Mouse (Mus musculus) c-Kit-positive CD71-positive TER-119-positive erythroid progenitor cells, embryonic 14.5 days (primary cell): ENCODE measurements around the gene St6galnac6.

Source experiments
- DNase-seq: peaks from one replicate; pipeline ENCODE4 v3.0.0-alpha.2; 2013; ENCODE audit warnings: low spot score

Gene St6galnac6

GRCm38 (mm10) chr2:32640550-32641051 is 41.1 kb downstream of the St6galnac6 start:
- no peak for DNase-seq

- DNase-seq, result no peak
Measured at GRCm38 (mm10) chr2:32641810-32642209, 42.3 kb downstream of the St6galnac6 start.

DNA sequence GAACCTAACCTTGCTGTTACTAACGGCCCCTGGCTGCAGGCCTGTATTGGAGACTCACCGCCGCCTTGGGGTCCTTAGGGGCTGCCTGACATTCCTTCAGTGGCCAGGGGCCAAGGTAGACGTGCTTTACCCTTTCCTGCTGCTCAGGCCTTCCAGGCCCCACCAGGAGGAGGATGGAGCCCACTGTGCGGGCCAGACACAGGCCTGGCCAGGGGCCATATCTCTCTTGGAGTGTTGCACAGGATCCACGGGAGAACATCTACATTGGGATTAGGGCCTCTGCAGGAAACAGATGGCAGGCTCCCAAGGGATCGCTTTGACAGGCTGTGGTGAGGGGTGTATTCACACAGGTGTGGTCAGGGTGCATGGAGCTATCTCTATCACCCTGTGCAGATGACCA is 43.3 kb downstream of the St6galnac6 start:
- DNase-seq, result no peak

DNA sequence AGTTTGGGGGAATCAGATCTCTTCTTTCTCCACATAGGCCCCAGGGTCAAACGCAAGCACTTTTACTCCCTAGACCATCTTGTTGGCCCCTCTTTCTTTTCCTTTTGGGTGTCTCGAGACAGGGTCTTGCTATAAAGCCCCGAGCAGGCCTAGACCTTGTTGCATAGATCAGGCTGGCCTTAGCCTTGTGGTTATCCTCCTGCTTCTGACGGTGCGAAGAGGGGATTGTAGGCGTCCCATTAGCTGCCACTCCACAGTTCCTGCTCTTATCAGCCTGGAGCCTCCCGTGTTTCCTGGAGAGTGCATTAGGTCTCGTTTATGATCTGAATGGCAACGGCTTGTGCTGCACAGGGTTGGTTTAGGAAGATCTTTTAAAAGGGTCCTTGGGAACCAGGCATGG is 44.6 kb downstream of the St6galnac6 start:
- DNase-seq, result no peak

GRCm38 (mm10) chr2:32644799-32645475 is 45.4 kb downstream of the St6galnac6 start:
- DNase-seq, result no peak

- no peak for DNase-seq
Measured at GRCm38 (mm10) chr2:32645647-32646046, 46.1 kb downstream of the St6galnac6 start.

DNA sequence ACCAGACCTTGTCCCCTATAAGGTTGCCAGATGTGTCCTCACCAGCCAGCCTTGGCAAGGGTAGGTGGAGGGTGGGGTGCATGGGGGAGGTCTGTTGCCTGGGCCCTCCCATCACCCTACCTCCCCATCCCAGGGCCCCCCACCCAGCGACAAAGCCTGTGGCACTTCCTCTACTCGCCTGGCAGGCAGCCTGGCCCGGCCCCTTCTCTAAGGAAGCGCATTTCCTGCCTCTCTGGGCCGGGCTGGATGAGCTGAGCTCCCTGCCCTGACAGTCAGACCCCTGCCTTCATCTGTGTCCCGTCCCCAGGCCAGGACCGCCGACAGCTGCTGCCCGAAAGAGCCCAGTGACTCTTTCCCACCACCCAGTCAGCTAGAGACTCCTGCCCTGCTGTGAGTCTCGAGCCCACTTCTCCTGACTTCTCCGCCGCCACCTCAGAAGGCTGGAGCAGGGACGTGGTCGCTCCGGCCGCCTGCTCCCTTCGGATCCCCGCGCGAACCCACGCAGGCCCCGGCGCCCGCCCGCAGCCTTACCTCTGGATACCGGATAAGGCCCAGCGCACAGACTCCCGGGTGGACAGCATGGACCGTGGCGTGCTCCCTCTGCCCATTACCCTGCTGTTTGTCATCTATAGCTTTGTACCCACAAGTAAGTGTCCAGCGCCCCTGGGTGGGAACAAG is 47.0 kb downstream of the St6galnac6 start, which contains the start of gene Eng:
Gene Eng, plus strand, starts transcription at position 217 of the 678 bp plus-strand sequence.
- no peak for DNase-seq

DNA sequence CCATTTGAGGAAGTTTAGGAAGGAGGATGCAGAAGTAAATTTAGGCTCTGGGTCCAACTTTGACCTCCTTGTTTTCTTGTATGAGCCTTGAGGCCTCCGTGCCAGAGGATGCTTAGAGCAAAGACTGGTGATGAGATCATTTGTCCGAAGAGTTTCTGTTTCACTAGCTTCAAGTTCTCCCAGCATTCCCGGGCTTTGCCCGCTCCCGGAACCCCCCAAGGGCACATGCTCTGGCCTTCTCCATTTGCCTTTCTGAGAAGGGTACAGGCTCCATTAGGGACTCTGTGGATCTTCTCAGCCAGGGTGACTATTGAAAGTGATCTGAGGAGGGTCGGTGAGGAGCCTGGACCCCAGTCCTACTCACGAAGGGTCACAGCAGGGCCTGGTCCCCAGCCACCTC is 47.9 kb downstream of the St6galnac6 start:
- no peak for DNase-seq

DNA sequence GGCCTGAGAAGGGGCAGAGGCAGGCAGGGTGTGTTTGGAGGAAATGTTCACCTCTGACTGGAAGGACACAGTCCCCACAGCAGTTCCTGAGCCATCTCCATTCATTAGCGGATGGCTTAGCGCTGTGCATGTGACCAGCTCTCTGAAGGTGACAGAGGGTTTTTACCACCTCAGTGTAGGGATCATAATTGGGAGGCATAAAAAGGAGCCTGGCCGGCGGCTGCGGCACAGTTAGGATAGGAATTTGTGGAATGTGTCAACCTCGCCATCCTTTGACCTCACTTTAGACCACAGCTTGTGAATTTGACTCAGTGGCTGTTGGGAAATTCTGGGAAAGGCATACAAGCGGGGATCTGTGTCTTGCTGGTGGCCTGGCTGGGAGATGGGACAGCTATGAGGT is 54.3 kb downstream of the St6galnac6 start:
- DNase-seq, result no peak

DNA sequence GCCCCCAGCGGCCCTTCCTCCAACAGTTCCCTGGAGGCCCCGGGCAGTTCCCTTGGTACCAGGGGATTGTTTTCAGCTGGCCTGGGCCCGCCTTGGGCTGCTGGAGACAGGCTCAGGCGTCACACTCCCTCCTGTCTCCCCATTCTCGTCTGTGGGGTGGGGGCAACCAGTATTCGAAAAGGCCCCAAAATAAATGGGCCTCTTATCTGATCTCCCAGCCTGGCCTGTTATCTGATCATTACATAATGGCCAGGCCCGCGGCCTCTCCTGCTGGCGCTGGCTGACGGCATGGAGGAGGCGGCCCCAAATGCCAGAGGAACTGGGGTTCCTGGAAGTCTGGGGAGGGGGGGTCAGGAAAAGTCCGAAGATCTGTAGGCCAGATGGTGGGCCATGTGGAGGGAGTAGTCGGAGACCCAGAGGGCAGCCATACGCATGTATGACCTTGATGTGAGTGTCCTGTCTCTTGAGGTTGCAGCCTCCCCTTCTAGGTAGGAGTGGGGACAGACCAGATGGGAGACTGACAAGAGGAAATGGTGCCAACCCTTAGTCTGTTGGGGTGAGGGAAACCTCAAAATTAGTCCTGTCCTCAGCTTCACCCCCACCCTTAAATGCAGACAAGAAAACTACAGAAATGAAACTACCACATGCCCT is 55.4 kb downstream of the St6galnac6 start:
- no peak for DNase-seq

DNA sequence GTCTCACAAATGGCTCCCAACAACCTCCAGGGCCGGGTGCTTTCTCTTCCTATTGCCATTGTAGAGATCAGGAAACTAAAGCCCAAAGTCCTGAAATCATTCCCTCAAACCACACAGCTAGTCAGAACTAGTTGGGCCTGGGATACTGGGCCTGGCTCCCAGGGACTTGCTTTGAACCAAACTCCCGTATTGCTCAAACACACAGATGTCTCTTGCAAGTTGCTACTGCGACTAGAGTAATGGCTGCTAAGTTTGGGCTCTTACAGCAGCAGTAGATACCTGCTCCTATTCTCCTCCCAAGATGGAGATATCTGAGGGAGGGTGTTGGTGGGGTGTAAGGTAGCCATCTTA is 55.9 kb downstream of the St6galnac6 start:
- no peak for DNase-seq

DNA sequence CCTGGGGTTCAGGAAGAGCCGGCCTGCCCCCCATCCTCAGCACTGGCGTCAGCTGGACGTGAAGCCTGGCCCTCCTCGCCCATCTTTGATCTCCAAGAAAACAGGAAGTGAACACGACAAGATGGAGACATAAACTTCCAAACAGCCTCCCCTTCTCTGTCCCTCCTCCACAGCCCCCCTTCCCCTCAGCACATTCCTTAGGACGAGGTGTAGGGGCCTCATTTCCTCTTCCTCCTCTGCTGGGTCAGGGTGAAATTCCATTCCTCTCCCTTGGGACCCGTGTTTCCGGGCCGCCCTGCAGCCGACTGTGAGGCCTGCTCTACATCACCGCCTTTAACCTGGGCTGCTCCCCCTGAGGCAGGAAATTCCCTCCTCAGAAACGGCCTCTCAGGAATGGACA is 56.3 kb downstream of the St6galnac6 start:
- DNase-seq, result no peak

- DNase-seq, result no peak
Measured at GRCm38 (mm10) chr2:32658873-32659272, 59.4 kb downstream of the St6galnac6 start.

GRCm38 (mm10) chr2:32661509-32662107 is 62.1 kb downstream of the St6galnac6 start:
- no peak for DNase-seq

GRCm38 (mm10) chr2:32662291-32662690 is 62.8 kb downstream of the St6galnac6 start:
- DNase-seq, result no peak

- DNase-seq, result no peak
Measured at GRCm38 (mm10) chr2:32665345-32665744, 65.8 kb downstream of the St6galnac6 start.

- DNase-seq, result no peak
Measured at GRCm38 (mm10) chr2:32665853-32666252, 66.3 kb downstream of the St6galnac6 start.

- DNase-seq, result no peak
Measured at GRCm38 (mm10) chr2:32667775-32668174, 68.3 kb downstream of the St6galnac6 start.

- DNase-seq, result no peak
Measured at GRCm38 (mm10) chr2:32668176-32668575, 68.7 kb downstream of the St6galnac6 start.

GRCm38 (mm10) chr2:32669876-32670275 is 70.4 kb downstream of the St6galnac6 start:
- no peak for DNase-seq
